ENCODE assay signal across 9 mouse cellular contexts in genomic region chr11:82959613-82960012, GRCm38 (mm10). TPM values are rescaled to one million over a fixed set of nuclear protein-coding genes. Genes with fewer than 3 reads are reported as not detected.
A peak's percentile ranks its signal among the peaks of the same experiment; 100 is the strongest.
DNase-seq lines count a peak whose midpoint lies in the region; ATAC-seq and TF ChIP-seq lines count a peak whose summit lies in the region.
"Had no signal": no experiment of that assay in that cellular context is flagged by ENCODE, and none has a peak within 500 bp of the region (broad histone marks: within the 10 kb centered on the region; RNA-seq: fewer than 3 reads in every experiment).

No protein-coding gene starts in this region.

- no peaks in the 10 kb centered on the region for H3K4me1 ChIP-seq in forebrain, postnatal 0 days (ENCODE audit: insufficient read depth)
- no peaks in the 10 kb centered on the region for H3K4me1 ChIP-seq in forebrain, embryonic 16.5 days (replicated peaks; ENCODE audit: control insufficient read depth, insufficient read depth, low read length)
- H3K4me1 ChIP-seq: neural tube, embryonic 12.5 days had no signal

- H3K9ac ChIP-seq in forebrain, postnatal 0 days, result no peak overlapping the region
- no peak overlapping the region for H3K9ac ChIP-seq in forebrain, embryonic 16.5 days (replicated peaks; ENCODE audit: low read depth, low read length)
- H3K9ac ChIP-seq: neural tube, embryonic 12.5 days had no signal

- no peak overlapping the region for H3K4me2 ChIP-seq in forebrain, postnatal 0 days (ENCODE audit: low read depth)
- no peak overlapping the region for H3K4me2 ChIP-seq in forebrain, embryonic 16.5 days (ENCODE audit: low read length)
- H3K4me2 ChIP-seq: neural tube, embryonic 12.5 days had no signal

- TF ChIP-seq POLR2A in brain, embryonic 14.5 days (IDR thresholded peaks at IDR 0.05; ENCODE audit: borderline replicate concordance, extremely low read depth, insufficient read depth, insufficient read length, poor library complexity, severe bottlenecking), result no peak

- intact Hi-C loops in heart, postnatal 14 days (cut with DNase I), result loop anchor here (1.0 kb wide), 1 partner anchor 44 kb away; no protein-coding TSS in a partner anchor
- intact Hi-C loops in gastrocnemius, postnatal 14 days (cut with DNase I; ENCODE audit: low total_unique reads), result no loop called here

- H3K36me3 ChIP-seq in forebrain, postnatal 0 days (ENCODE audit: insufficient read depth), result no peaks in the 10 kb centered on the region
- no peaks in the 10 kb centered on the region for H3K36me3 ChIP-seq in forebrain, embryonic 16.5 days (ENCODE audit: control insufficient read depth, insufficient read depth)
- H3K36me3 ChIP-seq: neural tube, embryonic 12.5 days had no signal

- H3K9me3 ChIP-seq in forebrain, postnatal 0 days (ENCODE audit: low read length), result no peaks in the 10 kb centered on the region
- H3K9me3 ChIP-seq in forebrain, embryonic 16.5 days (ENCODE audit: control insufficient read depth, low read length), result no peaks in the 10 kb centered on the region
- H3K9me3 ChIP-seq: neural tube, embryonic 12.5 days had no signal

- WGBS in forebrain, postnatal 0 days, result 16% methylated on average over 4 of the region's 4 CpGs
- WGBS in forebrain, embryonic 16.5 days, result 19% methylated on average over 4 of the region's 4 CpGs

- H3K27me3 ChIP-seq in forebrain, postnatal 0 days (ENCODE audit: insufficient read depth, low read length), result no peaks in the 10 kb centered on the region; the same call in 1 of the 2 replicates
- no peaks in the 10 kb centered on the region for H3K27me3 ChIP-seq in forebrain, embryonic 16.5 days (replicated peaks; ENCODE audit: control insufficient read depth, insufficient read depth, low read length)
- H3K27me3 ChIP-seq: neural tube, embryonic 12.5 days had no signal

- peak; percentile 10 for DNase-seq in forebrain, postnatal 0 days
- peak; percentile 14 for DNase-seq in right cerebral cortex, adult 18-20 months
- no peak for DNase-seq in right cerebral cortex, postnatal 4 days
- peak; percentile 42 for DNase-seq in brain, embryonic 14.5 days (ENCODE audit: low read depth)
- peak; percentile 29 to 60 for DNase-seq in heart, postnatal 14 days
- peak; percentile 44 for DNase-seq in mesoderm, embryonic 11.5 days (ENCODE audit: low read depth, low spot score)
- no peak for DNase-seq in gastrocnemius, postnatal 14 days

- H3K4me3 ChIP-seq in forebrain, postnatal 0 days (ENCODE audit: low read depth, low read length), result no peak overlapping the region
- H3K4me3 ChIP-seq in forebrain, embryonic 16.5 days (replicated peaks; ENCODE audit: low read length), result no peak overlapping the region
- H3K4me3 ChIP-seq: neural tube, embryonic 12.5 days had no signal

- H3K27ac ChIP-seq in forebrain, postnatal 0 days (ENCODE audit: low read depth, low read length), result no peak overlapping the region
- H3K27ac ChIP-seq in forebrain, embryonic 16.5 days (ENCODE audit: low read length), result no peak overlapping the region
- H3K27ac ChIP-seq: neural tube, embryonic 12.5 days had no signal

- ATAC-seq in forebrain, postnatal 0 days, result no peak
- ATAC-seq in forebrain, embryonic 16.5 days, result no peak

- TF ChIP-seq CTCF in forebrain, postnatal 0 days (IDR thresholded peaks at IDR 0.05; ENCODE audit: low read depth), result peak; percentile 71
- TF ChIP-seq CTCF in brain, embryonic 14.5 days (IDR thresholded peaks at IDR 0.05; ENCODE audit: borderline replicate concordance, extremely low read depth, insufficient read depth, insufficient read length), result peak; percentile 66; the same call in 1 of the 2 replicates

RNA-seq across cellular contexts. Expression of gene Slfn5, which starts 8.5 kb away (rescaled TPM):
- total RNA-seq in forebrain, postnatal 0 days (2014; rRNA removed), result 2.6 and 5.4 TPM in 2 replicates
- 1.5 and 2.4 TPM in 2 replicates for polyA plus RNA-seq in forebrain, postnatal 0 days (2015; fragmentation: Nextera tagmentation; extraction: Ambion mirVana)
- 1.3 and 1.8 TPM in 2 replicates for polyA plus RNA-seq in forebrain, embryonic 16.5 days (2015; fragmentation: Nextera tagmentation; extraction: Ambion mirVana)
- 0.57 and 1.0 TPM in 2 replicates for polyA plus RNA-seq in brain, embryonic 14.5 days (2012; rRNA removed)
- 10 to 100 TPM; 78.3 to 87.2 TPM for total RNA-seq in heart, postnatal 14 days (2021)
- 10 to 100 TPM; 31.0 to 32.7 TPM for total RNA-seq in gastrocnemius, postnatal 14 days (2021)

RNA-seq across cellular contexts. Expression of gene Slfn9, which starts 32.0 kb away (rescaled TPM):
- 1.3 and 2.2 TPM in 2 replicates for total RNA-seq in forebrain, postnatal 0 days (2014; rRNA removed)
- 0.93 and 1.3 TPM in 2 replicates for polyA plus RNA-seq in forebrain, postnatal 0 days (2015; fragmentation: Nextera tagmentation; extraction: Ambion mirVana)
- 5.7 and 6.5 TPM in 2 replicates for polyA plus RNA-seq in forebrain, embryonic 16.5 days (2015; fragmentation: Nextera tagmentation; extraction: Ambion mirVana)
- polyA plus RNA-seq in brain, embryonic 14.5 days (2012; rRNA removed), result 2.3 TPM in 2 replicates
- 1 to 10 TPM; 1.2 to 2.3 TPM for total RNA-seq in heart, postnatal 14 days (2021)
- total RNA-seq in gastrocnemius, postnatal 14 days (2021), result 1 to 10 TPM in 1 of 2 experiments, under 1 TPM in 1; 0.89 to 1.9 TPM

RNA-seq across cellular contexts. Expression of gene Unc45b, which starts 49.3 kb away (rescaled TPM):
- total RNA-seq in forebrain, postnatal 0 days (2014; rRNA removed), result 1.4 and 3.0 TPM in 2 replicates
- 2.2 and 2.4 TPM in 2 replicates for polyA plus RNA-seq in forebrain, postnatal 0 days (2015; fragmentation: Nextera tagmentation; extraction: Ambion mirVana)
- 0.96 and 1.6 TPM in 2 replicates for polyA plus RNA-seq in forebrain, embryonic 16.5 days (2015; fragmentation: Nextera tagmentation; extraction: Ambion mirVana)
- polyA plus RNA-seq in brain, embryonic 14.5 days (2012; rRNA removed), result 1.1 and 1.5 TPM in 2 replicates
- total RNA-seq in heart, postnatal 14 days (2021), result 100 to 1,000 TPM; 162 to 164 TPM
- total RNA-seq in gastrocnemius, postnatal 14 days (2021), result 100 to 1,000 TPM; 106 to 108 TPM

RNA-seq across cellular contexts. Expression of gene Nle1, which starts 51.4 kb away (rescaled TPM):
- total RNA-seq in forebrain, postnatal 0 days (2014; rRNA removed), result 31.5 and 34.9 TPM in 2 replicates
- 26.4 and 27.2 TPM in 2 replicates for polyA plus RNA-seq in forebrain, postnatal 0 days (2015; fragmentation: Nextera tagmentation; extraction: Ambion mirVana)
- polyA plus RNA-seq in forebrain, embryonic 16.5 days (2015; fragmentation: Nextera tagmentation; extraction: Ambion mirVana), result 33.3 and 39.7 TPM in 2 replicates
- polyA plus RNA-seq in brain, embryonic 14.5 days (2012; rRNA removed), result 59.1 and 92.3 TPM in 2 replicates
- 10 to 100 TPM; 12.6 to 12.7 TPM for total RNA-seq in heart, postnatal 14 days (2021)
- total RNA-seq in gastrocnemius, postnatal 14 days (2021), result 10 to 100 TPM in 1 of 2 experiments, 1 to 10 TPM in 1; 8.8 to 11.0 TPM

Comparison
In these comparisons a context has a peak if more than half of its experiments do, and no peak if none do; other contexts are left out.
1. DNase-seq: peak in forebrain, postnatal 0 days (single experiment), right cerebral cortex, adult 18-20 months (single experiment), brain, embryonic 14.5 days (single experiment), heart, postnatal 14 days (2 of 2) and mesoderm, embryonic 11.5 days (single experiment); none in right cerebral cortex, postnatal 4 days (single experiment) and gastrocnemius, postnatal 14 days (single experiment).
2. RNA of gene Unc45b, which starts 49.3 kb away (total RNA-seq): 162 to 164 TPM in heart, postnatal 14 days and 106 to 108 TPM in gastrocnemius, postnatal 14 days; 1.4 to 3.0 TPM in forebrain, postnatal 0 days; every median in the first group is over 10 times any median in the second.